Mouse (Mus musculus) midbrain, embryonic 10.5 days (tissue): Measurements from ENCODE around the gene Rfk. TPM values are rescaled to one million over a fixed set of nuclear protein-coding genes. Genes with fewer than 3 reads are reported as not detected.

ENCODE experiments used
- DNase-seq: peaks from one replicate; pipeline ENCODE4 v3.0.0-alpha.2; 2017; ENCODE audit warnings: low spot score
- H3K27ac ChIP-seq: fragments of 300-500 bp; sonication (generic); replicated peaks from 2 replicates; pipeline ENCODE4 v1.5.1; 2016; ENCODE audit warnings: mild to moderate bottlenecking
- H3K27me3 ChIP-seq: fragments of 300-500 bp; sonication (generic); 2 replicates; pipeline ENCODE4 v1.6.1; 2016; ENCODE audit warnings: low read depth, mild to moderate bottlenecking; ENCODE audit not compliant: poor library complexity, severe bottlenecking
- H3K36me3 ChIP-seq: fragments of 300-500 bp; sonication (generic); 2 replicates; pipeline ENCODE4 v1.6.1; 2016; ENCODE audit warnings: mild to moderate bottlenecking, moderate library complexity
- H3K4me1 ChIP-seq: fragments of 300-500 bp; sonication (generic); 2 replicates; pipeline ENCODE4 v1.6.1; 2016
- H3K4me3 ChIP-seq: fragments of 300-500 bp; sonication (generic); 2 replicates; pipeline ENCODE4 v1.5.1; 2016; ENCODE audit warnings: mild to moderate bottlenecking, moderate library complexity
- H3K9me3 ChIP-seq: fragments of 300-500 bp; sonication (generic); replicated peaks from 2 replicates; pipeline ENCODE4 v1.6.1; 2016; ENCODE audit warnings: mild to moderate bottlenecking
- WGBS: fragments of 180-500 bp; shearing (Covaris S2); methylation state at CpG from one replicate; pipeline ENCODE4 v1.1.7; 2016; 5-methylcytosine and 5-hydroxymethylcytosine counted together
- polyA plus RNA-seq: library from polyadenylated mRNA; unstranded; fragments of >200 nt; fragmentation: Nextera tagmentation; extraction: Ambion mirVana; gene quantifications from 2 replicates; pipeline ENCODE4 v1.2.1, GENCODE M21; 2016

Rfk gene
- polyA plus RNA-seq, 1 experiment from 2014 or later = 60.2 TPM

DNA sequence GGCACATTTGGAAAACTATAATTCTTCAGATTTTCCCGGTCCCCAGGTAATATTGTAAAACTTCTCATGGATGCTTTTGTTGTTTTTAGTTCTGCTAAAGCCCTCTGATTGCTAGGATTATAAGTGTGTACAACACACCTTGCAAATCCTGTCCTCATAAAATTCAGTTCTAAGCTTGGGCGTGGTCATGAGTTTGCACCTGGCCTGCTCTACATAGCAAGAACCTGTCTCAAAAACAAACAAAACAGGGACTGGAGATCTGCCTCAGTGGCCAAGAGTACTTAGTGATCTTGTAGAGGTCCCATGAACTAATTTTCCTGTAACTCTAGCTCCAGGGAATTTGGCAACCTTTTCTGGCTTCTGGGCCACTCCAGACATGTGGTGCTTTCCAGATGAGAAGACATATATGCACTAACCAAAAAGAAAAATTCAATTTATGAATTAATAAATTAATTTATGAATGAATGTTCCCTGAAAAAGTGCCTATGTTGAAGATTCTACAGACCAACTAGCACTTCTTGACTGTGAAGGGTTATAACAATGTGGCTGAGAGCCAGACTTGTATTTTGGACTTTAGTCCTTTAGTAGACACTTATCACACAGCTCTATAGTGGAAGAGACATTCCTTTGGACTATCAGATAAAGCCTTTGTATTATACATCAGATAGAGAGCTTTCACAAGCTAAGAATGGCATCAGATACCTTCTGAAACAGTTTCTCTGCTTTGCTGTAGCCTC, 34.1 kb downstream of the Rfk start:
- Histone ChIP-seq H3K4me3 (no peak overlapping the region), H3K36me3 (no peaks in the 10 kb centered on the region), H3K4me1 (no peaks in the 10 kb centered on the region), H3K9me3 (no peaks in the 10 kb centered on the region), H3K27ac (no peak overlapping the region), H3K27me3 (no peaks in the 10 kb centered on the region)
- DNase-seq = no peak
- 91% methylated on average over 2 of the region's 2 CpGs for WGBS

DNA sequence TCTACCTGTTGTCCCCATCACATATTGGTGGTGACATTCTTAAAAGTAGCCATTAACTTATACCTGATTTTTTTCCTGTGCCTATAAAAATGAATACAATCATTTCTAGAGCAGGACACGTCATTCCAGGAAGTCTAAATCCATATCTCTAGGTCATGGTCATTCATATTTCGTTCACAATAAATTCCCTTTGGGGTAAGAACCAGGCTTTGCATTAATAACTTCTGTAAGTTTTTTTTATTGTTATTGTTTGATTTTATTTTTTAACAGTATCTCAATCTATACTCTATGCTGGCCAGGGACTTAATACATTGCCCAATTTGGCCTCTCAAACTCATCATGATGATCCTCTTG, 34.7 kb downstream of the Rfk start:
- Histone ChIP-seq H3K36me3 (no peaks in the 10 kb centered on the region), H3K9me3 (no peaks in the 10 kb centered on the region), H3K27me3 (no peaks in the 10 kb centered on the region), H3K27ac (no peak overlapping the region), H3K4me1 (no peaks in the 10 kb centered on the region), H3K4me3 (no peak overlapping the region)
- 87% methylated on average over 2 of the region's 2 CpGs for WGBS
- no peak for DNase-seq

DNA sequence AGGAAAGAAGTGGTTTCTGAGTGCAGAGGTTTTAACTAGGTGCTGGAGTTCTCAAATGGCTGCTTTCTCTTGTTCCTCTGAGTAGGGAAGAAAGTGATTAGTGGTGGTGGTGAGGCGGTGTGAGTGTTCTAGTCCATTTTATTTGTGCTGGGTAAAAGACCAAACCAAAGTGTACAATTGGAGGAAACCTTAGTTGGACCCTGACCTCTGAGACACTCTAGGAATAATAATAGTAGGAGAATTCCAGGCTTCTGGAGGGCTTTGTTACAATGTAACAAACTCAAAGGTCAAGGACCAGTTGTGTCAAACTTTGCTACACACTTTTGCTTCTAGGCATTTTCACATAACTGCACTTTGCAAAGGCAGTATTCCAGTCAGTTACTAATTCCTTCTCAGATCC, 42.8 kb downstream of the Rfk start:
- Histone ChIP-seq H3K27me3 (no peaks in the 10 kb centered on the region), H3K27ac (no peak overlapping the region), H3K4me1 (no peaks in the 10 kb centered on the region), H3K36me3 (no peaks in the 10 kb centered on the region), H3K4me3 (no peak overlapping the region), H3K9me3 (no peaks in the 10 kb centered on the region)
- WGBS = 83% methylated on average over 1 of the region's 1 CpGs
- no peak for DNase-seq

DNA sequence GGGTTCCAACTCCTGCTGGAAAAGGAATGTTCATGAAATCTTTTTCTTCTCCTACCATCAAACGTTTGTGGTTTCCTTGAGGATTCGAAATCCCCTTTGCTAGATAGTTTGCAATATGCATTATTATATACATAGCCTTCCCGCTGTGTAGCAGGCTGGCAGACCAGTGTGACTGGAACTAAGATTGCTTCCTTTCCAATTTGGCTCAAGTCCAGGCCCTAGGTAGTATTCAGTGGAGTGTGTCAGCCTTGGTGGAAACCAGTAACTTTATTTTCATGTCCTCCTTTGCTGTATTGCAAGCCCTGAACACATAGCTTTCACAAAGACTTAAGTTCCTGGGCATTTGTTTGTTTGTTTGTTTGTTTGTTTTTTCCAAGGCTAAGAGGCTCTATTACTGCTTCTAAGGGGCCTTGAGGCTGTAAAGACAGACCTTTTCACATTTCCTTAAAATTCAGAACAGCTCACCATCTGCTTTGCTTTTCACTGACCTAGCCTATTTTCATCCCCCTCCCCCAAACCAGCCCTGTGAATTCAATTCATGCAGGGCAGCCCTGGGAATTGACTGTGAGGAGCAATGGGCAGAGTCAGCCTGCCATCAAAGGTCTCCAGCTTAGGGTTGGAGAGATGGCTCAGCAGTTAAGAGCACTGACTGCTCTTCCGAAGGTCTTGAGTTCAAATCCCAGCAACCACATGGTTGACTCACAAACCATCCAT, 45.8 kb downstream of the Rfk start:
- H3K9me3 ChIP-seq = no peaks in the 10 kb centered on the region
- WGBS = 83% methylated on average over 4 of the region's 4 CpGs
- no peaks in the 10 kb centered on the region for H3K27me3 ChIP-seq
- no peak overlapping the region for H3K4me3 ChIP-seq
- H3K36me3 ChIP-seq = no peaks in the 10 kb centered on the region
- no peak overlapping the region for H3K27ac ChIP-seq
- no peaks in the 10 kb centered on the region for H3K4me1 ChIP-seq
- DNase-seq = no peak

DNA sequence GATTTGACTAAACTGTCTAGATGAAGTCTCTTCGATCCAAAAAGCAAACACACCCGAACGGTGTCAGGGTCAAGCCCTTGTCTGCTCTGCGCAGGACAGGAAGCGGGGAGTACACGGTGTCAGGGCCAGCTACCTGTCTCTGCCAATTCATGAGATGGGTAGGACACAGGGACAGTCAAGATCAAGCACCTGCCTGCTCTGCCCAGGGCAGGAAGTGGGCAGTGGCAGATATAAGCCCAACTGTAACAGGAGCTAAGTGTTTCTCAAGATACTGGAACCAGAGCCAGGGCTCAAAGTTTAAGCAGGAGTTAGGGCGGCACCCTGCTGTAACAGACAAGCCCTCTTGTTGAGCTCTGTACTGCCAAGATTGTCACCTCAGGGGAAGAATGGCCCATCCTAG, 49.7 kb downstream of the Rfk start:
- no peaks in the 10 kb centered on the region for H3K27me3 ChIP-seq
- no peaks in the 10 kb centered on the region for H3K9me3 ChIP-seq
- H3K4me1 ChIP-seq = no peaks in the 10 kb centered on the region
- no peak for DNase-seq
- no peak overlapping the region for H3K4me3 ChIP-seq
- H3K36me3 ChIP-seq = no peaks in the 10 kb centered on the region
- H3K27ac ChIP-seq = no peak overlapping the region
- WGBS = 91% methylated on average over 7 of the region's 7 CpGs

Other genes starting within 250 kb of the Rfk start
- 2.0 and 3.5 TPM in 2 replicates for gene Gcnt1, start 21.2 kb upstream of the Rfk start, polyA plus RNA-seq